Mouse (Mus musculus): ENCODE results near the gene Pigh.

Gene Pigh

DNA sequence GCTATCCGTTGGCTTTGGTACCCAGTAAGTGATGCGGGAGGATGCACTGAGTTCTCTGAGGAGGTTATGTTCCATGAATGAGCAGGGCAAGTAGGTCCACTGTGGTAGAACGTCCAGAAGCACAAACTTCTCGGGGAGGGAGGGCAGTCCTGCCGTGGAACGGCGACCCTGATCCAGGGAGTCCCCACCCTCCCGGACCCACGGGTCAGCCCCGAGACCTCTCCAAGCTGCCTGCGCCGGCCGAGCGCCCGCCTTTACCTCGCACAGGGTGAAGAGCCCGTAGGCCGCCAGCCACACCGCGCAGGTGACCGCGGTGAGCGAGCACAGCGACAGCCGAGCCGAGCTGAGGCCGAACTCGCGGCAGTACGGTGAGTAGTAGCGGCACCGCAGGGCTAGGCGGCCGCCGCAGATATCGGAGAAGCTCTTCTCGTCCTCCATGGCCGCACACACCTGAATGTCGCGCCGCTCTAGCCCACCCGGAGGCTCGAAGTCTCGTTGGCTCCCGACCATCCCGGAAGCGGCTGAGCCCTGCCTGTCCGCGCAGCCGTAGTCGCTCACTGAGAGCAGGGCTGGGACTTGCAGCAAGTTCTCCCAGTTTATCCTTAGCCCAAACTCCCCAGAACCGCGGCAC lies at the start of gene Pigh:
Gene Pigh (minus strand): TSS at position 470 of the 631 bp plus-strand sequence.
- peak; percentile 76 to 80 for DNase-seq (ENCODE audit: low spot score in 2 of 2)

DNA sequence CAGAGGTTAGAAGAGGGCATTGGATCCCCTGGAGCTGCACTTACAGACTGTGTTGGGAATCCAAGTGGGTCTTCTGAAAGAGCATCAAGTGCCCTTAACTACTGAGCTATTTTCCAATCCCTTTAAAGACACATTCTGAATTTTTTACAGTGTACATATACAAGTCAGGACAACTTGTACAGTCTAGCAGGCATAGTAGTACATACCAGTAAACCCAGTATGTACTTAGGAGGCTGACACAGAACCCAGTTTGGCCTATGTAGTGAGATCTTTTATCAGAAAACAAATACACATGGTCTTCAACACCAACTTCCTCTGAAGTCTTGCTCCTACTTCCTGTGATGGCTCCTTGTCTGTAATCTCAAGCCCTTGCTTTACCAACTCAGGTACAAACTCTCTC lies 49.5 kb upstream of the Pigh start:
- DNase-seq (ENCODE audit: low spot score in 2 of 2): no peak

DNA sequence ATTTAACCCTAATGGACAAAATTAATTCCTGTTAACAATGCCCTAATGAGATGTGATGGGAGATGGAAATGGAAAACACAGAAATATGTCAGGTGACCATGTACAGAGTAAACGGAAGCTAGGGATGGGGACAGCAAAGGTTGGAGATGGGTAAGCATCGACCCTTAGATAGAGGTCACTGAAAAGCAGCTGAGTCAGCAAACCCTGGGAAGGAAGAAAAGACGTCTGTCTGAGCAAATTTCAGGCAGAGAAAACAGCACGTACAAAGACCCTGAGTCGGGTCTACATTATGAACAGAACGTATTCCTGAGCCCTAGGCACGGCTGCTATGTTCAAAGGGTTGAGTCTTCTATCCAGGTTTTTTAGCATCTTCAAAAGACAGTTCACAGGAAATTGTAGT lies 47.5 kb upstream of the Pigh start:
- no peak for DNase-seq (ENCODE audit: low spot score in 2 of 2)

DNA sequence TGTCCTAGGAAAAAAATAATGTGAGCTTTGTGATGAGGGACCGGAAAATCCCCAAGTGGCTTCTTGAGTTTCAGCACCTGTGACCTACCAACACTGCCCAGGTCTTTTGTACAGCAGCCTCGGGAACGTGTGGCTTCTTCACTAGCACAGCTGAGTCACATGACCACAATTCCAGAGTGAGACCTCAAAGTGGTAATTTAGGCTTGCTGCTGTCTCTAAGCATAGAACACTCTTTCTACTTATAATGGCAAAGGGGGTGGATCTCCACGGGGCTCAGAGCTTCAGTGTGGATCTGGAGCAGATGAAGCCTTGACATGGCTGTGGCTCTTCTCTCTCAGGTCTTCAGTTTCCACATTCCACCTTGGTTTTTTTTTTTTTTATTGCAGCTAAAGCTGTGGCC lies 45.7 kb upstream of the Pigh start:
- no peak for DNase-seq (ENCODE audit: low spot score in 2 of 2)

DNA sequence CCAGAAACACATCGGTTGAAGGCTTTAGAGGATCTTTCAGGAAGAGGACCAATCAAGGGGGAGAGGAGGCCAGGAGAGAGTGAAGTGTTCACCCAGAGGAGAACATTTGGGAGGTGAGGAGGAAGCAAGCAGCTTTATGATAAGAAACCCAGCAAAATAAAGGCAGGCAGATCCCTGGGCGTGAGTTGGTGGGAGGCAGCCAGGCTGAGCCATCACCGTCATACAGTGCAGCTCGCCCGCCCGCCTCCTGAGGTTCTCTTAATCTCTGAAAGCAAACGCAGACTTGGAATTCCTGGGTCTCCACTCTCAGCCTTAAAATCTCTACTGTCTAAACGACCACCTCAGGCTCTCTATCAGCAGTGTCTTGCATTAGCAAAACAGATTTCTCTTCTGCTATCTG lies 45.2 kb upstream of the Pigh start:
- no peak for DNase-seq (ENCODE audit: low spot score in 2 of 2)

DNA sequence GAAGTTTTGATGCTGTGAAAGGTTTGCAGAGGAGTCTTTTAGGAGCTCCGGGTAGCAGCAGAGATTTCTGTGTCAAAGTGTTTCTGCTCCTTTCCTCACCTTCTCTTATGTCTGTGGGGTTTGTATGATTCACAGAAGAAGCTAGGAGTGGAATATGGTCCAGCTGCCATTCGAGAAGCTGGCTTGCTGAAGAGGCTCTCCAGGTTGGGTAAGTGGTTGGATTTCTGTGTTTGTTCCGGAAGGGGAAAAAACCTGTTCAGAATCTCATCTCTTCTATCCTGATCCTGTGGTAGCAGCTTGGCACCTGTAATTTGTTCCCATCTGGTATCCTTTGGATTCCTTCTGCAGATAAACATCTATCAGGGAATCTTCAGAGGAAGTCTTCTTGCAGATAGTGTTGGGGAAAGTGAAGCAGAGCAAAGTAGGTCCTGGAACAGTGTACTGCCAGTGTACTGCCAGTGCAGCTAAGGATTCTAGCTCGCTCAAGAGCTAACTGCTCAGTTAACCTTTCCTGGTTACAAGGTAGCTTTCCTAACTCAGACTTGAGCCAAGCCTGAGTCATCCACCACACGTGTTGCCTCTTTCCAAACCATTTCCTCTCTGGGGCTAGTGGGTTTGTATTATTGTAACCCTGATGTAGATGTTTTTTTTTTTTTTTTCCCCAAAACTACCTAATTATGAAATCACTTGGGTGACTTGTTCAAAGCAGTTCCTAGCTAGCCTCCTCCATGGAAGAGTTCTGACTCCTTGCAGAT lies 42.4 kb upstream of the Pigh start:
- no peak for DNase-seq (ENCODE audit: low spot score in 2 of 2)

DNA sequence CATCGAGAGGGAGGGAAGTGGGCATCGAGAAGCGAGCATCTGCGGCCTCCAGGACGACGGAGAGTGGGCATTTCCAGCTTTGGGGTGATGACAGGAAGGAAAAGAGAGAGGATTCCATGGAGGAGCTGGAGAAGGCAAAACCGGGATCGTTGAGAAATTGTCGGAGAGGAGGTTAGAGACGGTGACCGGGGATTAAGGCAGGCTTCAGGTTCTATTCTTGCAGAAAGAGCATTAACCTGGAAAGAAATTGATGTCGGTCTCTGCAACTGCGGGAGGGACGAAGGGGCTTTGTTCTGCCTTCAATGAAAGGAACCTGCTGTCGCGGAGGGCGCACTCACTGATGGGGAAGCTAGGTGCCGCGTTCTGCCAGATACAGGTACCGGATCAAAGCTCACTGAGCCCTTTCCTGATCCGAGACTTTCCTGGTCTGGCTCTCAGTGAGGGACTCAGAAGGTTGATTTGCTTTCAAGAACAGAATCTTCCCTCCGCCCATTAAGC lies 41.8 kb upstream of the Pigh start:
- no peak for DNase-seq (ENCODE audit: low spot score in 2 of 2)

DNA sequence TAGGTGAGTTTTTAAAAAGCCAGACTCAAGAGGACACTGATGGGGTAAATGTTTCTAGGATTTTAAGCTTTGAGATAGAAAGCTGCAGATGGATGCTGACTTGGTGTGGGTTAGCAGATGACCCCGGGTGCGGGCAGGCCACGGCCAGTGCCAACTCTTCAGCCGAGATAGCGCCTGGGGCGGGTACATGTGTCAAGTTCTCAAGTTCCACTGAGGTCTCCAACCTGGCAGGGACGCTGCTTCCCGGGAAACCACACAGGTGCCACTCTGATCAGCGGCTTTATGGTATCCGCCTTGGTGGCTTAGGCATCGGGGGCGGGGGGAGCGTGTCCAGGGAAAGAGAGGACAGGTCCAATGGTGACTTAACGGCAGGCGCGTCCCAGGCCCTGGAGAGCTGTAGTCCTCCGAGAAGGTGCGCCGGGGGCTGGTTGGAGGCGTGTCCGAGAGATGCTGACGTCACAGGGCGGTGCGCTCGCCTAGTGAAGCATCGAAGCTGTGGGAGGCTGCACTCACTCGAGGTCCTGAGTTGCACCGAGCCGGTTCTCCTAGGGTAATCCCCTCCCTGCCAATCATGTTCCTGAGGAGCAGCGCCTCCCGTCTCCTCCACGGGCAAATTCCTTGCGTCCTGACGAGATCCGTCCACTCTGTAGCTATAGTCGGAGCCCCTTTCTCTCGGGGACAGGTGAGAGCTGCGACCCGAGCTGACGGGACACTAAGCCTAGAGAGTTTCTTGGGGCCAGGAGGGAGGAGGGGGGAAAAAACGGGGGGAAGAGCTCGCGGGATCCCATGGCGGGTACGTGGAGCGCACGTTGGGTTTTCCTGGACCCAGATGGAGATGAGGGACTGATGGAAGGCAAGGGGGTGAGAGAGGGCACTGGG lies 41.1 kb upstream of the Pigh start, which contains the start of gene Arg2:
Gene Arg2 (plus strand): TSS at position 479 of the 879 bp plus-strand sequence.
- DNase-seq (ENCODE audit: low spot score in 2 of 2): peak in 1 of 2 experiments; percentile 6

DNA sequence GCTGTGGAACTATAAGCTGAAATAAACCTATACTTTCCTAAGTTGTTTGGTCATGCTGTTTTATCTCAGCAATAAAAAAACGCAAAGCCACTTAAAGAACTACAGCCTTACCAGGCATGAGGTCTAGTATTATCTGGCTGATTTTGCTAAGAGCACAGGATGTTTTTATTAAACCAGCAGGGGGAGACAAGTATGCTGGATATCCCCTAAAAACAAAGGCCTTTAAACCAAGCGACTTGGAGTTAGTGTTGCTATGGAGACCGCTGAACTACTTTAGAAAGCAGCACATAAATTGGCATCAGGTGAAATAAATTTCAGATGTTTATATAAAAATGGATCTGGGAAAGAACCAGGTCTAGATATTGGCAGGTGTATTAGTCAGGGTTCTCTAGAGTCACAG lies 33.4 kb upstream of the Pigh start:
- DNase-seq (ENCODE audit: low spot score in 2 of 2): no peak

DNA sequence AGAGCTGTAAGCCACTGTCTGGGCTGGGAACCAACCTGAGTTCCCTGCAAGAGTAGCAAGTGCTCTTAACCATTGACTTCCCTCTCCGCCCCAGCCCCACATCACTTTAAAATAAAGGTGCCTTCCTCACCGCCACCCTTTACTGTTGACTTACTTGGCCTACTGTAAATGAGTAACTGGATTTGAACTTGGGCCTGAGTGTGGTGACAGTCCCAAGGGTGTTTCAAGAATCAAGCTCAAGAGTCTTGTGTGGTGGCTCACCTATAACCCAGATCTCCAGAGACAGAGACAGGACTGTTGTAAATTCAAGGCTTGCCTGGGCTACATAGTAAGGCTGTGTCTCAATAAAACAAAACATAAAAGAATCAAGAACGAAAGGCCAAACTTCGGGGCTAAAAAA lies 29.5 kb upstream of the Pigh start:
- DNase-seq (ENCODE audit: low spot score in 2 of 2): no peak

DNA sequence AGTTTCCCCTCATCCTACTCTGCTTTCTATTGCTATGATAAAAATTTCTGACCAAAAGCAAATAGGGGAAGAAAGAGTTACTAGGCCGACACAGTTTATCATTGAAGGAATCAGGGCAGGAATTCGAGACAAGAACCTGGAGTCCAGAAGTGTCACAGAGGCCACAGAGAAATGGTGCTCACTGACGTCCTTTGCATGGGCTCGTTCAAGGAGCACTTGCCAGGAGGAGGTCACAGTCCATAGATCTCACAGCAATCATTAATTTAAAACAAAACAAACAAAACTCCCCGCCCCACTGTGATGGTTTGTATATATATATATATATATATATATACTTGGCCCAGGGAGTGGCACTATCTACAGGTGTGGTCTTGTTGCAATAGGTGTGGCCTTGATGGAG lies 15.9 kb upstream of the Pigh start:
- no peak for DNase-seq (ENCODE audit: low spot score in 2 of 2)

DNA sequence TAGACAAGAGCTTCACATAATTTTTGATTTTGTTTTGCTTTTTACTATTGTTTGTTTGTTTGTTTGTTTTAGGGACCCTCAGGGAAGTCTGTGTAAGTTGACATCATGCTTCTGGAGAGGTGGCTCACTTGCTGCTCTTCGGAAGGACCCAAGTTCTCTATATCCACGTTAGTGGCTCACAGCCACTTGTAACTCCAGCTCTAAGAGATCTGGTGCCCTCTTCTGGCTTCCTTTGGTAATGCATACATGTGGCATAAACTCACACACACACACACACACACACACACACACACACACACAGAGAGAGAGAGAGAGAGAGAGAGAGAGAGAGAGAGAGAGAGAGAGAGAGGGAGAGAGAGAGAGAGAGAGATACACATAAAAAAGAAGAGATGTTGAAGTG lies 15.1 kb upstream of the Pigh start:
- DNase-seq (ENCODE audit: low spot score in 2 of 2): no peak

DNA sequence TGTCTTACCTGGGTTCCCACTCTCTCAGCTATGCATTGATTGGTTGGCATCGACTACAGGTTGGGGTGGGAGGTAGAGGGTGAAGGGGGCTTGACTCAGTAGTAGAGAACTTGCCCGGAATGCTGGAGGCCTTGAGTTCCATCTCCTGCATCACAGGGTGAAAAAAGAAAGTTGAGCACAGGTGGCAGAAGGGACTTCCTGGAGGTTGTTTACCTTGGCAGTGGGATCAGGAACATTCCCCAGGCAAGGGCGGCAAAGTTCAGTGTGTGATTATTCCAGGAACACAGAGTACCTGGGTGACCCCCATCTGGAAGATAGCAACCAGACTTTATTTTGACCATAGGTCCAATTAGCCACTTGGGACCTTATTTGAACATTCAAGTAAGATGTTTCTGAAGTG lies 14.3 kb upstream of the Pigh start:
- DNase-seq (ENCODE audit: low spot score in 2 of 2): no peak

DNA sequence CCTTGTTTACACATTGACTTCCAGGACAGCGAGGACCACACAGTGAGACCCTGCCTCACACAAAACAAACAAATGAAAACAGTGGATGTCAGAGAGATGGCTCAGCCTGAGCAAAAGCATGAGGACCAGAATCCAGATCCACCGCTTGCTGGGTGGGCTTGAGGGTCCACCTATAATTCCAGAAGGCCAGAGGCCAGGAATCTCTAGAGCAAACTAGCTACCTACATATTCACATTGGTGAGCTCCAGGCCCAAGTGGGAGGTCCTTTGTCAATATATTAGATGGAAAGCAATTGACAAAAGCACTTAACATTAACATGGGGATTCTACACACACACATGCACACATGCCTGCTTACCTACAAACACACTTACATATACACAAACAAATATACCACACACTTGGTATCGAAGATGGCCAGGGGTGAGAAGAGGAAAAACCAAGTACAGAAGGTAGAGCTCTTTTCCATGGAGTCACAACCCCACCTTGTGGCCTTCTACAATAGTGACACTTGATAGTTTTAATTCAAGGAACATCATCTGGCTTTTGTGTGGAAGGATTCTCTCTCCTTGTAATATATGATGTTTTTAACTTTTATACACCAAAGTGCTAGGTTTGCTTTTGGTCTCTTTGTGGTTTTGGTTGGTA lies 7.8 kb upstream of the Pigh start:
- peak in 1 of 2 experiments; percentile 10 for DNase-seq (ENCODE audit: low spot score in 2 of 2)

DNA sequence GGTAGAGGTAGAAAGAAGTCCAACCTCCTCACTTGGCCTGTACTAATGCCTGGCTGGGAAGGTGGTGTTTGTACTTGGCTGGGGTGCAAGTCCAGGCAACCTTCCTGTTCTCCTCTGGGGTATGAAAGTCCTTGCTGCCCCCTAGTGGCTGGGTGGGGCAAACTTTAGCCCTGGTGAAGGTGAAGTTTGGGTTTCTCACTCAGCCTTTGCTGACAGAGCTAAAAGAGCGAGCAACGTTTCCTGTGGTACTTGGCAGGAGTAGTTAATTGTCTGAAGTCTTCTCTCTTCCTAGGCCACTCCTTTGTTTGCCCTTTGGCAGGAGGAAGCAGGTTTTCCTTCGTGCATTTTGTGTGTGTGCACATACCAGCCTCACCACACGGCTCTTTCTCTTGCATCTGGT lies 3.1 kb upstream of the Pigh start:
- peak; percentile 16 to 36 for DNase-seq (ENCODE audit: low spot score in 2 of 2)

DNA sequence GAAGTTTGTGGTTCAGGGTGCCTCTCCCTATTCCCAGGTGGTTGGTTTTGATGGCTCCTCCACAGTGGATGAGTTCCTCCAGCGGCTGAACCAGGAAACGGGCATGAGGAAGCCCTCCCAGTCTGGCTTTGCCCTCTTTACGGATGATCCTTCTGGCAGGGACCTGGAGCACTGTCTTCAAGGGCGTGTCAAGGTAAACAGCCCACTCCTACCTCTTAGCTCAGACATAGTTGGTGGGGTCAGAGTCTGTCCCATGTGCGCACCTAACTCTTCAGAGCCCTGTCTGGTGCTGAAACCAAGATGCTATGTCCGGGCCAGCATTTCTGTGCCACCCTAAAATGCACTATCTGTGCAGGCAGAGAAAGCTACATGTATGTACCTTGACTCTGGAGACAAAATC lies 16.1 kb downstream of the Pigh start:
- DNase-seq (ENCODE audit: low spot score in 2 of 2): no peak

DNA sequence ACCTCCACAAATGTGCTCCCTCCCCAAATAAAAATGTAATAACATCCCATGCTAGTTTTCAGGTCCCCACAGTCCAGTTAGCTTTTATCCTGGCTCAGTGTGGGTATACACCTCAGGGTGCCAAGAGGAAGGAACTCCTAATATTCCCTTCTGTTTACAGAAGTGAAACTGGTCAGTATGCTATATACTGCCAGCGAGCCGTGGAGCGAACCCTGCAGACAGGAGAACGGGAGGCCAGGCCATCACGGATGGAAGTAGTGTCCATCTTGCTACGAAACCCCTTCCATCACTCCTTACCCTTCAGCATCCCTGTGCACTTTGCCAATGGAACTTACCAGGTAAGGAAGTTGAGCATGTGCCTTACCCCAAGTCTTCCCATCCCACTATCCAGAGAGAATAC lies 16.9 kb downstream of the Pigh start:
- DNase-seq (ENCODE audit: low spot score in 2 of 2): no peak

DNA sequence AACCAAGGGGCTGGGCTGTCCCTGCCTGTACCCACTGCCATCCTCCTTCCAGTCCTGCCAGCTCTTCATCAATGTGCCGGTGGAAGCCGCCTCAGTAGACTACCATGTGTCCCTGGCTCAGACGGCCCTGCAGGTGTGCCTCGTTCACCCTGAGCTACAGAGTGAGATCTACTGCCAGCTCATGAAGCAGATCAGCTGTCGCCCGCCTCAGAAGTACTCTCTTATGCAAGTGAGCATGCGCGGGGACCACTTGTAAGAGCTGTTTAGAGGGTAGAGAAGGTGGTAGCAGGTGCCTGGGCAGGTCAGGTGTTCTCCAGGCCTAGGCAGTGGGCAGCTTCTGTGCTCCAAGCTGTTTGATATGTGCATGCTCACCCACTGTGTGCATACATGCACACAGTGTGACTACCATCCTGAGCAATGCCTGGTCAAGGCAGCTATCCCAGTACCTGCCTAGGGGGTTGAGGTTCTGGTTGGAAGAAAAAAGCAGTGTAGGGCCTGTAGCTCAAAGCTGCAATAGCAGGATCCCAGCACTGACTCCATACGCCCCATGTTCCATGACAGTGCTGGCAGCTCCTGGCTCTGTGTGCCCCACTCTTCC lies 18.6 kb downstream of the Pigh start:
- DNase-seq (ENCODE audit: low spot score in 2 of 2): no peak

DNA sequence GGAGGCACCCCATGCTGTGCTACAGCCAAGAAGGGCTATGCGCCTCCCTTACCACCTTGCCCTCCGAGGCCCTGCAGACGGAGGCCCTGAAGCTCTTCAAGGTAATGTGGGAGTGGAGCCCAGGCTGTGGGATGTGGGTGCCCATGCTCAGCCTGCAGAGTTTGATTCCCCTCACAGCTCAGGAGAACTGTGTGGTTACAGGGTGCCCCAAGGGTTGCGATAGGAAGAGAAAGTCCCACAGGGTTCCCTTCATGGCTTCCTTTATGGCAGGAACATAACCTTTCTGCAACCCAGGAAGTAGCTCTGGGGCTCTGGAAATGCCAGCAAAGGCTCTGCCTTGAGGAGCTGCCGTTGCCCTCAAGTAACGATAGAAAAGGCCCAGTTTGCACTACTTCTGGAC lies 19.5 kb downstream of the Pigh start:
- DNase-seq (ENCODE audit: low spot score in 2 of 2): no peak

DNA sequence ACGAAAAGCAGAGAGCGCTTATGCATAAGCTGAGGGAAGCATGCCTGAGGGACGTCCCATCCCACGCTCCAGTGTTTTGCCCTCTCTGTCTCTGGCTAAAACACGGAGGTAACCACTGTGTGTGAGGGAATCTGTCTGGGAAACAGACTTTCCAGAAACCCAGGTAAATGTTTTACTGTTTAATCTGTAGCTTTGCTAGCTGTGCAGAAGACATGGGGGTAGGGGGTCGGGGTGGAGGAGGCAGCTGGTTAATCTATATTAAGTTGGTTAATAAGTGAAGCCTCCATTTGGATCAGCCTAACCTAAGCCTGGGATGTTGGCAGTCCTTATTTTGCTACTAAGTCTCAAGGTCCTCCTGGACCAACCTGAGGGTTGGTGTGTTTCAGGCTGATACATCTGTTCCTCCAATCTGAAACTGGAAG lies 20.3 kb downstream of the Pigh start:
- DNase-seq (ENCODE audit: low spot score in 2 of 2): no peak

DNA sequence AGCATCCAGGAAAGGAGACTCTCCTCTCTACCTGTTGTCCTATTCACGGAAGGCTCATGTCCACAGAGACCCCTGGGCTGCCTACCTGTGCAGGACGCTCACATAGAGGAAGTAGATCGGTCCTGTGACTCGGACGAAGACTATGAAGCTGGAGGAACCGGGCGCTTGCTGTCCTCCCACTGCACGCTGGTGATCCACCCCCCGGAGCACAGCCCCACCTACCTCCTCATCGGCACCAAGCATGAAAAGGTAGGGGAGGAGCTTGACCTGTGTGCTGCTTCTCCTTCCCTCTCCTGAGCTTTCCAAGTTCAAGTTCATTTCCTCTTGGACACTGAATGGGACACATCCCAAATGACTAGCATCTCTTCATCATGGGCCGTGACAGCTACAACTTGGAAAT lies 21.1 kb downstream of the Pigh start:
- no peak for DNase-seq (ENCODE audit: low spot score in 2 of 2)

Measured in heart, adult 9 months (tissue).